Mouse (Mus musculus) cerebellum, adult 9-10 months (tissue): Measurements from ENCODE around the gene Glul.

Experiments used
- DNase-seq: peaks from one replicate; pipeline ENCODE4 v3.0.0; 2022

Glul gene

DNA sequence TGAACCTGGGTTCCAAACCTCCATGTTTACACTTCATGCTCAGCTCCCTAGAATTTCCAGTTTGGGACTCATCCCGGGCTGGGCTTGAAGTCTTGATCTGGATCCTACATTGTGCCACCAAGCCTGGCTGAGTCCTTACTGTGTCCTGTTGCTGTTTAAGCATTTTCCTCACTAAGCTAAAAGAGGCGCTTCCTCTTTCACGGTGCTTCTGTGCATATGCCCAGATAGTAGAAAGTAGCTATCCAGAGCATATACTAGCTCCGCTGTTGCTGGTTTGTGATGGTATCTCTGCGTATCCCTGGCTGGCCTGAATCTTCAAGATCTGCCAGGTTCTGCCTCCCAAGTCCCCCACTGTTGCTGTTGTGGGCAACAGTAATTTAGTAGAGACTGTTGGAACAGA, 10.7 kb downstream of the Glul start:
- DNase-seq, result no peak

DNA sequence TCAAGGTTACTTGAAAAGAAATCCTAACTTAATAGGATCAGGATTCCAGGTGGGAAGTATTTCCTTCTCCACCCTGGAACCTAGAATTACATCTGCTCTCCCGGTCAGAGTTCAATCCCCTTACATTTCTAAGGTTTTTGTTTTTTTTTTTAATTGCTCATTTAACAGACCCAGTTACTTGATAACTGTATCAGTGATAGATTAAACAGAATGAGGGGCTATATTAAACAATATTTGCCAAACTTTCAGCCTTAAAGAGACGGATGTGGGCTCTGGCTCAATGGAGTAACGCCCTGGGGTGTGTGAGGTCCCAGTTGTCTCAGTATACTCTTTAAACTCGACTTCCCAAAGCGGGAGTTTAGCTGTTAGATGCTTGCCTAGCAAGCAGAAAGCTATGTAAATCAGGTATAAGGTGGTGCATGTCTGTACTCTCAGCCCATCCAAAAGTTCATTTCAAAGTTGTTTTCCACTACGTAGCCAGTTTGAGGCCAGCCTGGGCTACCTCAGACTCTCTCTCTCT, 11.6 kb downstream of the Glul start:
- DNase-seq, result no peak

DNA sequence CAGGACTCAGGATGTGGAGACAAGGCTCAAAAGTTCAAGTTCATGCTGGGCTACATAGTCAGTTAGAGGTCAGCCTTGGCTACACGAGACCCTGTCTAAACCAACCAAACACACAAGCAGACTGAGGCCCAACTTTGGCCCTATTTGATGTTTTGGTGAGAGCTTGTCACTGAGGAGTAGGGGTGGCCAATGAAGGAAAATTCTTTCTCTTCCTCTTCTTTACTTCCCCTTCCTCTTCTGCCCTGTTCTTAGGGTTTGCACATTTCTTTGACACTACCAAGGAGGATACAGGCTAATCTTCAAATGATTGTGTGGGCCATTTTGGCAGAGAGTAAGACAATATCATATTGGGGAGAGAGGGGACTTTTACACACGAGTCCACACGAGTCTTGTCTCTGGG, 14.1 kb downstream of the Glul start:
- no peak for DNase-seq

DNA sequence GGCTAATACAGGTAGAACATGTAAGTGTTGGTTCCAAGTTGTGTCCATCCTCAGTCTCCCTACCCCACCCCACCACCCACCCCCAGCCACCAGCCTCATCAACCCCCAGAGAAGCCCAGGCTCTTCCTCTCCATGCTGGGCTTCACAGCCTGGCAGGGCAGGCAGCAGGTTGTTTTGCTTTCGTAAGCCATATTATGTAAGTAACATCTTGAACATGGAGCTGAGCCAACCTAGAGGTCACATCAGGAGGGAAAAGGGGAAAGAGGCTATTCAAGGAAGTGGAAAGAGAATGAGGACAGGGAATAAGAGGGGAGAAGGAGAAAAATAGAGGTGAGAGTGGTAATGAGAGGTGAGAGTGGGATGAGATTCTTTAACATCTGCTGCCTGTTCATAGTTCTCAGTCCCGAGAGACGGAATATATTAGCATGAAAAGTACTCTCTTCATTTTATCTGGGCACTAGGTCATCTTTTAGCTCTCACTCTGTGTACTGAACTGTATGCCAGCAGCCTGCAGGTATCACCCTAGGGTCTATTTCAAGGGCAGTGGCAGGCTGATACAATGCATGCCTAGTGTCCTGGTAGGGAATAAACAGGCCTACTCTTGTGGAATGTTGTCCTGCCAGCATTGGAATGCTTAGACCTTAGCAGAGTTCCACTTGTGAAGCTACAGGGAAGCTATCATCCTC, 18.9 kb downstream of the Glul start:
- DNase-seq, result no peak

DNA sequence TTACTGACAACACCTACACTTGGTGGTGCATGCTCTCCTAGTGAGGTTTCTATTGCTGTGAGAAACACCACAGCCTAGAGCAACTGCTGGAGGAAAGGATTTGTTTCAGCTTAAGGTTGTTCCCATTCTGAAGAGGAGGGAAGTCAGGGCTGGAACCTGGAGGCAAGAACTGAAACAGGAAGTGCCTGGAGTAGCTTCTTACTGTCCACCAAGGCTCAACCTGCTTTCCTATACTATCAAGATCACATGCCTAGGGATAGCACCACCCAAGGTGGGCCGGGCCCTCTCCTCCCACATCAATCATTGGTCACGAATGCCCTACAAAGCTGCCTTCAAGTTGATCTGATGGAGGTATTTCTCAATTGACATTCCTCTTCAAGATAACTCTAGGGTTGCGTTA, 21.9 kb downstream of the Glul start:
- no peak for DNase-seq

DNA sequence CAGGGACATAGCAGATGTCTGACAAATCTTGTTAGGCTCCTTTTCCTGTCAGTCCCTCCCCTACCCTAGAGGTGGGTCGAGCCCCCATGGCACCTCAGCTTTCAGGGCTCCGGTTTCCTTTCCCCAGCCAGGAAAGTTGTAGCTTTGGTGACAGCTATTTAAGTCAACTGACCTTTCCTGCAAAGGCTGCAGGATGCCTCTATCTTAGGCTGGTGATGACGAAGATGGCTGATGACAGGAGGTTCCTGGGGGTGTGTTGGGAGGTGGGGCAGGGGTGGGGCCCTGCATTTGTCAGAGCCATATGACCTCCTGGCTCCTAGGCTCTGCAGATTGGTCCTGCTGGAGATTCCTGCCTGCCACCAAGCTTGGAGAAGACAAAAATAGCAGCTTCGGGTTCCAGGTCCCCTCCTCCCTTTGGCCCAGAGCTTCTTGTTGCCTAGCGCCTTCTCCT, 22.9 kb downstream of the Glul start:
- DNase-seq, result no peak

DNA sequence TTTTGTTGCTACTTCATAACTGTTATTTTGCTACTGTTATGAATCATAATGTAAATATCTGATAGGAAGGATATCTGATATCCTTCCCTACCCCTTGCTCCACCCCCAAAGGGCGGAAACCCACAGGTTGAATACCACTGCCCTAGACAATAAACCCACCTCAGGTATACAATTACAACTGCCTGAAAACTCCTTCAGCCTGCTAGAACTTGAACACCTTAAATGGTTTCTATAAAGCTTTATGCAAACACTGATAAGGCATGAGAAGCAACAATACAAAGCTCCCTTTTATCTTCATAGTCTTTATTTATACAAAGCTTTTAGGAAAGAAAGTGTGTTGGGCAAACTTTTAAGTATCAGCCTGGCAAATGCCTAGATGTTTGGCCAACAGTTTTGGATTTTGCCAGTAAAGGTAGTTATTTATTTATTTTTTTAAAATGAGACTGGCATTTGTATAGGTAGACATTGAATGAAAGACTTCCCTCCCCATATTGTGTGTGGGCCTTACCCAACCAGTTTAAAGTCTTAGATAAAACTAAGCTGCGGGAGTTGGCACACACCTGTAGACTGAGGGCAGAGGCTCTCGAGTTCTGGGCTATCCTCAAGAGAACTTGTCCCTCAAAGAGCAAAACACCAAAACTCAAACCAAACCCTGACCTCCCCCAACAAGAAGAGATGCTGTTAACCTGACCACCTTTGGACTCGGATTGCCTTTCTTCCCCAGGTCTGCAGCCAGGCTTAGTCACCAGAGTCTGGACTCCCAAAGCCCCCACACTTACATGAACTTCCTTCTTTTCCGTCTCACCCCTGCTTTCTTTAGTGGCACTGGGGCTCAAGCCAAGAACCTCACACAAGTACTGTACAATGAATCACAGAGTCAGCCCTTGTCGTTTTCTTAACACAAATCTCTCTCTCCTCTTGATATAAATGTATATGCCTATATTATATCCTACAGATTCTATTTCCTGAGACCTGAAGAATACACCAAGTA, 24.9 kb downstream of the Glul start:
- DNase-seq, result no peak

DNA sequence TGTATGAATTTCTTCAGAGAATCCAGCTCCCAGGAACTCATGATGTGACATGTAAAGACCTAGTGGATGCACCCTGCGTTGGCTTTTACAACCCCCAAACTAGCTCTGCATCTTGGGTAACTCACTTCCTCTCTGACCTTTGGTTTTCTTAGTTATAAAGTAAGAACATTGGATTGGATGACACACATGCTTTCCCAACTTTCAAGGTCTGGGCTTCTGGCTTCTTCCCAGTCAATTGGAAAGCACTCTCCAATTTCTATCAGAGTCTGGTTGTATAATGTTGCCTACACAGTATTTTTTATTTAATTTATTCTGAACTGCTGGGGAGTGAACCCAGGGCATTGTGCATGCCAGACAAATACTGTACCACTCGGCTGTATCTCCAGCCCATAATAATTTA, 30.7 kb downstream of the Glul start:
- DNase-seq, result no peak

DNA sequence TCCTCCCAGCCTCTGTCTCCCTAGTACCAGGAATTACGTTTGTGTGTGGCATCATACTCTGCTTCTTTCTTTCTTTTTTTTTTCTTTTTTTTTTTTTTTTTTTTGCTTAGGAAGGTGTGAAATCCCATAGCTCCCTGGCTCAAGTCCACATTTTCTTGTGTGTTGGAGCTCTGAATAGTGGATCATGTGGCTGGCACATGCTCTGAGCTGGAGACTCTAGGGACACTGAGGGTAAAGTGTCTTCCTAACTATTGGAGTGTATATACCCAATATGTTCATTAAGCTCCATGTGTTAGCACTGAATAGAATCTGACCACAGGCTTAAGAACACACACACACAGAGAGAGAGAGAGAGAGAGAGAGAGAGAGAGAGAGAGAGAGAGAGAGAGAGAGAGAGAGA, 34.0 kb downstream of the Glul start:
- DNase-seq, result no peak

DNA sequence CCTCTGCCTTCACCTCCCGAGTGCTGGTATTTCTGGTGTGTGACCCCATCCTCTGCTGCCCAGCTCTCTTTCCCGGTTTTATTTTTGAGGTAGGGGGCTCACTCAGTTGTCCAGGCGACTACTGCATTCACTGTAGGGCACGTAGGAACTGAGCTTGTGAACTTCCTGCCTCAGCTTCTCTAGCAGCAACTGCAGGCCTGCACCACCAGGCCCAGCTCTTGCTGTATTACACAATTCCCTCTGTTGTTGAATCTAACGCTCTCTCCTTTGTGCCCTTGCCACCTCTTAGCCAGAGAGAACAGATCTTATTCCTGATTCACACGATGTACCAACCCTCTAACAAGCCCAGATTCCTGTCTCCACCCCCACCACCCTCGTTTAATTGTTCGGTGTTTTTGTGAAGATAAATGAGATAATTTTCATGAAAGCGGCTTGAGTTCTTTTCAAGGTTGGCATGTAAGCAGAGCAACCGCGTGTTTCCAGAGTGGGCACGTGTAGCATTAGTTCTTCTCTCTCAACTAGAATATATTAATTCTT, 36.2 kb downstream of the Glul start:
- DNase-seq, result no peak

DNA sequence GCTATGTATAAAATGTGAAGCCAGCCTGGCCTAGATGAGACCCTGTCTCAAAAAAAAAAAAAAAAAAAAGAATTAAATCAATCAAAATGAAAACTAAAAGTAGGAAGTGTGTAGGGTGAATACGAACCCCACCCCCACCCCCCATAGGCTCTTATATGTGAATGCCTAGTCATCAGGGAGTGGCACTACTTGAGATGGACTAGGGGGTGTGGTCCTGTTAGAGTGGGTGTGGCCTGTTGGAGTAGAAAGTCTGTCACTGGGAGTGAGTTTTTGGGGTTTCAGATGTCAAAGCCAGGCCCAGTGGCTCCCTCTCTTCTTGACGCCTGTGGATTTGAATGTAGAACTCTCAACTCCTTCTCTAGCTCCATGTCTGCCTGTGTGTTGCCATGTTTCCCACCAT, 37.3 kb downstream of the Glul start:
- no peak for DNase-seq

DNA sequence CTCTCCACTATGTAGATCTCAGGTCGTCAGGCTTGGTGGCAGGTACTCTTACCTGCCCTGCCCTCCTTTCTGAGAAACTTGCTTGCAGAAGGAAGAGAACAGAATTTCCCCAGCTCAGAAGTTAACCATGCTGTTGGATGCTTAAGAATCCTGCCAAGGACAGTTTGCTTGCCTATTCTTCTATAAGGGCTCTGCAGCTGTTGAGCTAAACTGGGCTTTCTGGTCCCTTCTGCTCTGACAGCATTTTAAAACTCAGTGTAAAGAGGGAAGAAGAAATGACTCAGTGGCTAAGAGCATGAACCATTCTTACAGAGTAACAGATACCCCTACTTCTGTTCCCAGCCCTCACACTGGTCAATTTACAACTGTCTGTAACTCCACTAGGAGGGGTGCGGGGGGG, 41.2 kb downstream of the Glul start:
- DNase-seq, result no peak

DNA sequence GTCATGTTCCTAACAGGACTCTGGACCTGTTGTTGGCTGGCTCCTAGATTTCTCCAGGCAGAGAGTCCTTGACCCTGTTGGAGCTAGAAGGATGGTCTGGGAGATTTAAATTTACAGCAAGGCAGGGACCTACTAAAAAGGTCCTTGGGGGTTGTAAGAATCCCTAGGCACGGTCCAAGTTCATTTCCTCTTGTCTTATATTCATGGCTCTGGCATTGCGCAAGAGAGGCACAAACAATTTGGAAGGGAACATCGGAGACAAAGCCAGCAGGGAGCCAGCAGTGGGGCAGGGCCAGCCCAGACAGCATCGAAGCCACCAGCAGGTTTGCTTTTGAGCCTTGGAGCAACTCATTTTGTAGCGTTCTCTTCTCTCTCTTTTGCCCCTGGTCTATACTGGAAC, 45.4 kb downstream of the Glul start:
- DNase-seq, result no peak

DNA sequence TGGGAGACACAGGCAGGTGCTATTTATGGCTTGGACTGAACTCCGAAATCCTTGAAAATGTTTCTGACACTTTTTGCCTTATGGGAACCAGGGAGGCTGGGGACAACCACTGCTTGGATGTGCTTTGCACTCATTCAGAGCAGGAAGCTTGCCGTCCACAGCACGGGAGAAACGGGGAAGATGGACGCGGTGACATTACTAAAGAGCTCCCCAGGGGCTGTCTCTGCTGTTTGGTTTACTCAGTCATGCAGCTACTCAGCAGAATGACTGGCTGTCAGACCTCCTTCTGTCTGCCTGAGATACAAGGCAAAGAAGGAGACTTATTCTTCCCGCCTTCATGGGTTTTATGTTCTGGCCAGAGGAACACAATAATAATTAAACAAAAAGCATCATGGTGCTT, 47.2 kb downstream of the Glul start:
- DNase-seq, result no peak

DNA sequence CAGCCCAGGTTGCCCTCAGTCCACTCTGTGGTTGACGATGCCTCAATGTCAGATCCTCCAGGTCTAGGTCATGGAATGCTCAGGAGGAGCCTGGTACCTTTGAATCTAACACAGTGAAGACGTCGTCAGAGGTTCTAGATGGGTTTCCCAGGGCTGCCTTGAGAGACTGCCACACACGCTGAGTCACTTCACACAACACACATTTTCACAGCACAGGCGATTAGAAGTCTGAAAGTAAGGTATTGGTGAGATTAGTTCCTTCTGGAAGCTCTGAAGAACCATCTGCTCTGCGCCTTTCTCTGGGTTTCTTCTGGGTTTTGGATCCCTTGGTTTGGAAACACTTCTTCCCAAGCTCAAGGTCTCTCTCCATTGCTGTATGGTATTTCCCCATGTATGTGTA, 48.1 kb downstream of the Glul start:
- no peak for DNase-seq

DNA sequence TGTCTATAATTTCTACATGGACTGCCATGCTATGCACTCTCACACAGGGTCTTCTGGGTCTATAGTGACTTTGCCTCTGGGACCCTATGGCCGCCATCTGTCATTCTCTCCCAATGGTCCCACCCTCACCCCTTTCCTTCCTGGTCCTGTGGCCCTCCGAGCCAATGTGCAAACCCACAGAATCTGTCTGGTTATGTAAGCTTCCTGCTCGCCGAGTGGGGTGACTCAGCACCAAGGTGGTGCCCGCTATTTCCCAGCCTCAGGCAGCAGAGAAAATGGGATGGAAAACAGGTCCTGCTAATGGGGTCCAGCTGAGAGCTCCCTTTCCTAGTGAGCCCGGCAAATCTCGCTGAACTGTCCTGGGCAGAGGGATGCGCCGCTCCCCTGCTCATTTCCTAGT, 53.5 kb downstream of the Glul start:
- DNase-seq, result no peak

DNA sequence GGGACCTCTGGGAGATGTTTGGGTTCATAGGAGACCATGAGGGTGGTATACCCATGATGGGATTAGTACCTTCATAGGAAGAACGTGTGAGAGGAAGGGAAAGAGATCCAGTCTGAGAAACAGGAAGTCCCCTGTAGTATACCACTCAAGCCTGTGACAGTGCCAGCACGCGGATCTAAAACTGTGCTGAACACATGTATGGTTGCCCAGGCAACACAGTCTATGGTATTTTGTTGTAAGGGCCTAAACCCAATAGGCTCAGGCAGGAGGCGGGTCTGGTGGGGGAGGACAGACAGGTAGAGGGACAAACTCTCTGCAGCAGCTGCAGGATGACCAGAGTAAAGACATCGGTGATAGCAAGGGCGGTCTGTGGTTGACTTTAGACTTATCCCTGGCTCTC, 54.1 kb downstream of the Glul start:
- no peak for DNase-seq

DNA sequence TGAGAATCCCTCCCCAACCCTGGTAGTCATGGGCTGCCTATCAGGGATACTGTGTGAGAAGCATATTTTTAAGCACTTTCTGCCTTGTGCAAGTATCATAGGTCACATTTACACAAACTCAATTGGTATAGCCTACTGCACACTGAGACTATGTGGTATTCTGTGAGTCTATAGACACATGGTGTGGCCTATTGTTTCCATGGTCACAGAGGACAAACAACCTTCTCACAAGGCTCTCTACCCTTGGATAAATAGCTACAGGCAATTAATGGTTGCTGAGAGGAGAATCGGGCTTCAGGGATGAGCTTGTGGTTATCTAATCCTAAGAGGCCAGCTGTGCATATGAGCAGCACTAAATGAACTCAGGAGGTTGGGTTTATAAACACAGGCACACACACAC, 58.1 kb downstream of the Glul start:
- no peak for DNase-seq
